Mouse (Mus musculus): ENCODE results near the gene Pola1.
"Not testable (repeated sequence)": the region's sequence is repeated elsewhere in the genome, so short reads cannot be mapped to it uniquely, and the experiment has no call there.

DNA sequence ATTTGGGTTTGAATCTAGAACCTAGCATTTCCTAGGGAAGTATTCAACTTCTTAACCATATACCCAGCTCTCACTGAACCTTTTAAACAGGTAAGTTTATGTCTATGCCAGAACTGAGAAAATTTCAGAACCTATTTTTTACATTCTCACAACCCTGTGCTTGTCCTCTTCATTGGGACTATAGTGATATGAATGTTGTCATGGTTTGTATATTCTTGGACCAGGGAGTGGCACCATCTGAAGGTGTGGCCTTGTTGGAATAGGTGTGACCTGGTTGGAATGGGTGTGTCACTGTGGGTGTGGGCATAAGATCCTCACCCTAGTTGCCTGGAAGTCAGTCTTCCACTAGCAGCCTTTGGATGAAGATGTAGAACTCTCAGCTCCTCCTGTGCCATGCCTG lies 231.1 kb downstream of the Pola1 start:
- TF ChIP-seq EP300, CTCF (IDR thresholded peaks at IDR 0.05; ENCODE audit: low read depth): not testable (repeated sequence)

Data from liver, postnatal 0 days (tissue).